Mouse (Mus musculus) olfactory bulb, adult 2 months (tissue): ENCODE results near the gene Ywhab.

ENCODE experiments used
- CTCF ChIP-seq: fragments of 200-500 bp; IDR thresholded peaks from 2 replicates; pipeline ENCODE4 v1.5.1; 2012; ENCODE audit warnings: low read depth, mild to moderate bottlenecking, low read length, moderate library complexity; ENCODE audit not compliant: insufficient read depth
- POLR2A ChIP-seq: fragments of 200-500 bp; IDR thresholded peaks from 2 replicates; pipeline ENCODE4 v1.6.1; 2012; ENCODE audit warnings: mild to moderate bottlenecking, low read depth, low read length, moderate library complexity; ENCODE audit not compliant: insufficient read depth

GRCm38 (mm10) chr2:164038407-164039028 lies 43.8 kb downstream of the Ywhab start:
- no peak for TF ChIP-seq POLR2A
- no peak for TF ChIP-seq CTCF
